Mouse (Mus musculus): Measurements from ENCODE around the gene Kel. TPM values are rescaled to one million over a fixed set of nuclear protein-coding genes. Genes with fewer than 3 reads are reported as not detected.

Gene Kel
- polyA plus RNA-seq, 1 experiment from 2014 or later: 40.5 TPM

- Histone ChIP-seq H3K4me1 (replicated peaks) (no peaks in the 10 kb centered on the region), H3K9me3 (replicated peaks) (no peaks in the 10 kb centered on the region), H3K4me2 (no peak overlapping the region), H3K36me3 (no peaks in the 10 kb centered on the region), H3K27me3 (replicated peaks) (no peaks in the 10 kb centered on the region), H3K9ac (no peak overlapping the region), H3K4me3 (no peak overlapping the region), H3K27ac (ENCODE audit: poor library complexity, severe bottlenecking) (no peak overlapping the region)
- WGBS: 82% methylated on average over 3 of the region's 3 CpGs
- no peak for ATAC-seq (ENCODE audit: insufficient number of reproducible peaks, low FRiP score)
These were observed 57.9 kb downstream of the Kel start for GRCm38 (mm10) chr6:41646220-41646619.

GRCm38 (mm10) chr6:41643227-41643626 lies 60.9 kb downstream of the Kel start:
- no peaks in the 10 kb centered on the region for H3K4me1 ChIP-seq (replicated peaks)
- no peaks in the 10 kb centered on the region for H3K36me3 ChIP-seq
- 0 out of 2 replicates have a peak, but pooled peaks cover under 1% of the 10 kb centered on the region for H3K27me3 ChIP-seq (replicated peaks)
- WGBS: 71% methylated on average over 3 of the region's 3 CpGs
- H3K4me3 ChIP-seq: no peak overlapping the region
- H3K27ac ChIP-seq (ENCODE audit: poor library complexity, severe bottlenecking): no peak overlapping the region
- no peak for ATAC-seq (ENCODE audit: insufficient number of reproducible peaks, low FRiP score)
- H3K9me3 ChIP-seq (replicated peaks): no peaks in the 10 kb centered on the region
- H3K9ac ChIP-seq: no peak overlapping the region
- H3K4me2 ChIP-seq: no peak overlapping the region

- Histone ChIP-seq H3K9ac (no peak overlapping the region), H3K4me3 (no peak overlapping the region), H3K4me1 (replicated peaks) (no peaks in the 10 kb centered on the region), H3K4me2 (no peak overlapping the region), H3K36me3 (no peaks in the 10 kb centered on the region), H3K27ac (ENCODE audit: poor library complexity, severe bottlenecking) (no peak overlapping the region), H3K27me3 (replicated peaks) (0 out of 2 replicates have a peak, but pooled peaks cover 3% of the 10 kb centered on the region), H3K9me3 (replicated peaks) (no peaks in the 10 kb centered on the region)
- no peak for ATAC-seq (ENCODE audit: insufficient number of reproducible peaks, low FRiP score)
- WGBS: 73% methylated on average over 4 of the region's 4 CpGs
These were observed 61.4 kb downstream of the Kel start for GRCm38 (mm10) chr6:41642765-41643164.

- Histone ChIP-seq H3K27me3 (replicated peaks) (0 out of 2 replicates have a peak, but pooled peaks cover 3% of the 10 kb centered on the region), H3K27ac (ENCODE audit: poor library complexity, severe bottlenecking) (no peak overlapping the region), H3K4me2 (no peak overlapping the region), H3K4me1 (replicated peaks) (no peaks in the 10 kb centered on the region), H3K9me3 (replicated peaks) (no peaks in the 10 kb centered on the region), H3K4me3 (no peak overlapping the region), H3K36me3 (no peaks in the 10 kb centered on the region), H3K9ac (no peak overlapping the region)
- WGBS: 53% methylated on average over 6 of the region's 6 CpGs
- ATAC-seq (ENCODE audit: insufficient number of reproducible peaks, low FRiP score): no peak
These were observed 62.8 kb downstream of the Kel start for GRCm38 (mm10) chr6:41641173-41641866.

GRCm38 (mm10) chr6:41640449-41640848 lies 63.7 kb downstream of the Kel start:
- H3K36me3 ChIP-seq: no peaks in the 10 kb centered on the region
- no peak overlapping the region for H3K4me3 ChIP-seq
- no peak for ATAC-seq (ENCODE audit: insufficient number of reproducible peaks, low FRiP score)
- H3K9me3 ChIP-seq (replicated peaks): no peaks in the 10 kb centered on the region
- no peak overlapping the region for H3K9ac ChIP-seq
- no peak overlapping the region for H3K27ac ChIP-seq (ENCODE audit: poor library complexity, severe bottlenecking)
- no peaks in the 10 kb centered on the region for H3K4me1 ChIP-seq (replicated peaks)
- H3K27me3 ChIP-seq (replicated peaks): 0 out of 2 replicates have a peak, but pooled peaks cover 3% of the 10 kb centered on the region
- no peak overlapping the region for H3K4me2 ChIP-seq
- WGBS: 78% methylated on average over 3 of the region's 3 CpGs

GRCm38 (mm10) chr6:41637927-41638506 lies 66.1 kb downstream of the Kel start:
- Histone ChIP-seq H3K27ac (ENCODE audit: poor library complexity, severe bottlenecking) (no peak overlapping the region), H3K9me3 (replicated peaks) (no peaks in the 10 kb centered on the region), H3K9ac (no peak overlapping the region), H3K4me3 (no peak overlapping the region), H3K4me2 (no peak overlapping the region), H3K27me3 (replicated peaks) (0 out of 2 replicates have a peak, but pooled peaks cover 3% of the 10 kb centered on the region), H3K36me3 (no peaks in the 10 kb centered on the region), H3K4me1 (replicated peaks) (no peaks in the 10 kb centered on the region)
- no peak for ATAC-seq (ENCODE audit: insufficient number of reproducible peaks, low FRiP score)
- WGBS: 77% methylated on average over 6 of the region's 6 CpGs

- no peaks in the 10 kb centered on the region for H3K9me3 ChIP-seq (replicated peaks)
- H3K9ac ChIP-seq: no peak overlapping the region
- H3K4me3 ChIP-seq: no peak overlapping the region
- H3K36me3 ChIP-seq: no peaks in the 10 kb centered on the region
- ATAC-seq (ENCODE audit: insufficient number of reproducible peaks, low FRiP score): no peak
- 15% methylated on average over 1 of the region's 1 CpGs for WGBS
- H3K4me2 ChIP-seq: no peak overlapping the region
- H3K4me1 ChIP-seq (replicated peaks): no peaks in the 10 kb centered on the region
- H3K27me3 ChIP-seq (replicated peaks): 0 out of 2 replicates have a peak, but pooled peaks cover 3% of the 10 kb centered on the region
- H3K27ac ChIP-seq (ENCODE audit: poor library complexity, severe bottlenecking): no peak overlapping the region
These were observed 66.7 kb downstream of the Kel start for GRCm38 (mm10) chr6:41637393-41637792.

Other genes with a start within 250 kb of the Kel start
- gene Prss1, start 245.4 kb downstream of the Kel start, polyA plus RNA-seq (2016; fragmentation: Nextera tagmentation; extraction: Ambion mirVana): not detected in 2 replicates
- gene Prss2, start 182.6 kb downstream of the Kel start, polyA plus RNA-seq (2016; fragmentation: Nextera tagmentation; extraction: Ambion mirVana): not detected in 2 replicates
- 4.7 and 5.0 TPM in 2 replicates for gene Ephb6, start 98.9 kb downstream of the Kel start, polyA plus RNA-seq (2016; fragmentation: Nextera tagmentation; extraction: Ambion mirVana)
- gene Trpv6, start 67.9 kb downstream of the Kel start, polyA plus RNA-seq (2016; fragmentation: Nextera tagmentation; extraction: Ambion mirVana): 0.11 TPM in 1 of 2 replicates, not detected in the other
- 0.08 TPM in 1 of 2 replicates, not detected in the other for gene Trpv5, start 23.6 kb downstream of the Kel start, polyA plus RNA-seq (2016; fragmentation: Nextera tagmentation; extraction: Ambion mirVana)
- gene Llcfc1, start 19.9 kb downstream of the Kel start, polyA plus RNA-seq (2016; fragmentation: Nextera tagmentation; extraction: Ambion mirVana): not detected in 2 replicates
- gene Olfr459, start 70.8 kb upstream of the Kel start, polyA plus RNA-seq (2016; fragmentation: Nextera tagmentation; extraction: Ambion mirVana): not detected in 2 replicates
- not detected in 2 replicates for gene Pip, start 143.2 kb upstream of the Kel start, polyA plus RNA-seq (2016; fragmentation: Nextera tagmentation; extraction: Ambion mirVana)
- not detected in 2 replicates for gene Sval2, start 148.7 kb upstream of the Kel start, polyA plus RNA-seq (2016; fragmentation: Nextera tagmentation; extraction: Ambion mirVana)
- not detected in 2 replicates for gene Sval1, start 247.3 kb upstream of the Kel start, polyA plus RNA-seq (2016; fragmentation: Nextera tagmentation; extraction: Ambion mirVana)